Mouse (Mus musculus): ENCODE measurements around the gene Gar1. TPM values are rescaled to one million over a fixed set of nuclear protein-coding genes. Genes with fewer than 3 reads are reported as not detected.

Gene Gar1
- polyA plus RNA-seq (2012; ENCODE audit: low replicate concordance): 30.4 and 47.2 TPM in 2 replicates

DNA sequence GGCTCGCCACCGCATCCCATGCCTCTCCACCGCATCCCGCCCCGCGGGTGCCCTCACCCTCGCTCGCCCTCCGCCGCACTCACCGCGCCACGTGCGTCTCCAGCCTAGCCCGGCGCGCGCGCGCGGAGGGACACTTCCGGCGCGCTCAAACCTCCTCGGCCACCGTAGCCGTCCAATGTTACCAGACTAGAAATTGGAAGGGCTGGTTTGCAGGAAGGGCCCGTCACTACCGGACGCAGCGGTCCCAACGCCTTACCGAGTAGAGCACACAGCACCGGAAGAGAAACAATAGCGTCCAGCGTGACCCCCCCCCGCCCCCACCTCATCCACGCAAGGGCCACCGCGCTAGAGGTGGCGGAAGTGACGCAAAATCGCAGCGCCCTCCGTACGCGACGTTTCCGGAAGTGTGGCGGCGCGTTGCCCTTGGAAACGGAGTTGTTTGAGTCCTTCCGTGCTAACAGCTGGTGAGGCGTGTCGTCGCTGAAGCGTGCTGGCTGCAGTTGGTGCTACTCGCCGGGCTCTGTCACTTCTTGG is at the start of gene Gar1:
Gar1 (minus strand) TSS at position 362 of the 534 bp plus-strand sequence.

DNA sequence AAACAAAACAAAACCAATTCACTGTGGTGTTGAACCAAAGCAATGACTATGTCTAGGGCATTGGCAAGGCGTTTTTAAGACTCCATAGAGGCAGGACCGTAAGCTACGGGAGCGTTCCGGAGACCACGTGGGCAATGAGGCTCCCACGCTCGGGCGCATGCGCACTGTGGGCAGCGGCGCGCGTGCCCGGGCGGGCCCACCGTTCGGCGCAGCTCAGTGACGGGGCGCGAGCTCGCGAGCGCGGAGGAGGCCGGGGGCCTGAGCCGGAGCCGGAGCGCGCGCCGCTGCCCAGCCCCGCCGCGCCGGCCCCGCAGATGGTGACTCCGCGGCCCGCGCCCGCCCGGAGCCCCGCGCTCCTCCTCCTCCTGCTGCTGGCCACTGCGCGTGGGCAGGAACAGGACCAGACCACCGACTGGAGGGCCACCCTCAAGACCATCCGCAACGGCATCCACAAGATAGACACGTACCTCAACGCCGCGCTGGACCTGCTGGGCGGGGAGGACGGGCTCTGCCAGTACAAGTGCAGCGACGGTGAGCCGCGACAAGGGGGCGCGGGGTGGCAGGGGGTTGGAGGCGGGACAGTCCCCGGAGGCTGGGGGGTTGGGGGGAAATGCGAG is 47.3 kb upstream of the Gar1 start, which contains the start of gene Pla2g12a:
Pla2g12a (plus strand) TSS at position 202 of the 617 bp plus-strand sequence.

DNA sequence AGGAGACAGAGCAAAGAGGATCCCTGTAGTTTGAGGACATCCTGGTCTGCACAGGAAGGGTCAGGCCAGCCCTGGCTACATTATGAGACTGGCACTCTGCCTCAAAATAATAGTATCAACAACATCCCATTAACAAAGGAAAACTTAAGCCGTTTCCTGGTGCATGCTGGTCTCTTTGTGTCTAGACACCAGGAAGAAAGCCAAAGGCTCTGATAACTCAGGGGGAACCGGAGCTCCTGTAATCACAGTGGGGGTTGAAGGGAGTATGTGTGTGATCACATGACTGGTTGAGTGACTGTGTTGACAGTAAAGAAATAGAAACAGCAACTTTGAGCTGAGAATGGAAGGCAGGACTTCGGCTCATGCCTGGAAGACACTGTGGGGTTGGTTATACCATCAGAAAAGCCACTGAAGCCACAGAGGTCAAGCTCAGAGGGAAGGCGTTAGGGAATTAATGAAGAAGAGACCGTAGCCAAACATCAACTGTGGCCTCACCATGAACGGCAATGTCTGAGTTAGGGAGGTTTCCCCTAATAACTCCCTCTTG is 4.3 kb upstream of the Gar1 start, which contains the start of gene Cfi:
Cfi (plus strand) TSS at position 497 of the 547 bp plus-strand sequence.

DNA sequence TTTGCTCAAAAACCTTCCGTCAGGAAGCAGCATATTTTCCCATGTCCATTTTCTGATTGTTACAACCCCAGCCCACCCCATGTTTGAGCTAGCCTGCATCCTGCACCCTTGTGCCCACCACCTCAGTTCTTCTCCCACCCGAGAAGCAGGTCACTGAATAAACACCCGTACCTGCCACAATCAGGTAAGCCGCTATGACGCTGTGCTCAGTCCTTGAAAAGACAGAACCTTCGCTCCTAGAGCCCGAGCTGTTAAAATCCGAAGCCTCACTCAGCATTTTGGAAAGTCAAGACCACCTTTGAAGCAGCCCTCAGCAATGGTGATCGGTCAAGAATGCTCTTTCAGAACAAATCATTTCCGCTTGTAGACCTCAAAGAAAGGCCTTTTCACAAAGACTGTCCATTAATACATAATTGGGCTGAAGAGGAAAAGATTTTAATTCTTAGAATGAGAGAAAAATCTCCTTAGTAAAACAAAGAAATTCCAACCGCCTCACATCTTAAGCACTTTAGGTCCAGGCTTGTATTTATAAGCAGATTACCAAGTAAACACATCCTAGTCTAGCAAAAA is 8.9 kb downstream of the Gar1 start, which contains the start of gene Rrh:
Rrh (minus strand) TSS at position 382 of the 570 bp plus-strand sequence.

DNA sequence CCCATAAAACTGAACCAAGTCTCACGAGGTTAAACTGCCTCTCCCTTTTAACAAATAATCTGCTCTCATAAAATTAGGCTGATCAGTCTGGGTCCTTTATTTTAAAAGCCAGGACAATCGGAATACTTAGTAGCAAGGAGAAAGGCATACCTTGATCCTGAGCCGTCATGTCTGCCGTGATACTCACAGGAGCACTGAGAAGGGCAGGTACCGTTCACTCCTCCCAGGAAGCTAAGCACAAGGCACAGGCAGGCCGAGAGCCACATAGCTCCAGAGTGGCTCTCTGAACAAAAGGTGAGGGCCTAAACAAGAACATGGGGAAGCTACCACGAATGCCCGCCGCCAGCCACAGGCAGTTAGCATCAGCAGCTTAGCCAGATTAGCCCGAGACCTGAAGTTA is 27.4 kb downstream of the Gar1 start, which contains the start of gene Lrit3:
Lrit3 (minus strand) TSS at position 266 of the 400 bp plus-strand sequence.

Other genes starting within 250 kb of the Gar1 start
- 1.1 TPM in 2 replicates for gene Egf, start 76.1 kb downstream of the Gar1 start, polyA plus RNA-seq (2012; ENCODE audit: low replicate concordance)
- not detected in 2 replicates for gene Lrit3, start 27.4 kb downstream of the Gar1 start, polyA plus RNA-seq (2012; ENCODE audit: low replicate concordance)
- gene Rrh, start 8.8 kb downstream of the Gar1 start, polyA plus RNA-seq (2012; ENCODE audit: low replicate concordance): not detected in 2 replicates
- not detected in 2 replicates for gene Cfi, start 4.5 kb upstream of the Gar1 start, polyA plus RNA-seq (2012; ENCODE audit: low replicate concordance)
- gene Pla2g12a, start 47.2 kb upstream of the Gar1 start, polyA plus RNA-seq (2012; ENCODE audit: low replicate concordance): 27.4 and 31.3 TPM in 2 replicates
- 13.0 and 15.3 TPM in 2 replicates for gene Casp6, start 70.0 kb upstream of the Gar1 start, polyA plus RNA-seq (2012; ENCODE audit: low replicate concordance)
- 17.2 and 33.5 TPM in 2 replicates for gene Mcub, start 138.8 kb upstream of the Gar1 start, polyA plus RNA-seq (2012; ENCODE audit: low replicate concordance)
- 63.2 and 105 TPM in 2 replicates for gene Sec24b, start 230.2 kb upstream of the Gar1 start, polyA plus RNA-seq (2012; ENCODE audit: low replicate concordance)